Mouse (Mus musculus) cortical plate, adult 2 months (tissue): ENCODE data around the gene Pdha2.

Experiments
- CTCF ChIP-seq: fragments of 200-500 bp; IDR thresholded peaks from 2 replicates; pipeline ENCODE4 v1.5.1; 2011; ENCODE audit warnings: mild to moderate bottlenecking, control low read depth, low read length; ENCODE audit not compliant: insufficient read depth; ENCODE audit errors: extremely low read depth
- POLR2A ChIP-seq: fragments of 200-500 bp; IDR thresholded peaks from 2 replicates; pipeline ENCODE4 v1.6.1; 2011; ENCODE audit warnings: mild to moderate bottlenecking, low read length, control low read depth; ENCODE audit not compliant: insufficient read depth; ENCODE audit errors: extremely low read depth

- no peak for TF ChIP-seq POLR2A
- no peak for TF ChIP-seq CTCF
These were observed 511 bp downstream of the Pdha2 start for GRCm38 (mm10) chr3:141211644-141212043.
